Mouse (Mus musculus) hindbrain, embryonic 16.5 days (tissue): ENCODE measurements around the gene Cfap100. TPM values are rescaled to one million over a fixed set of nuclear protein-coding genes. Genes with fewer than 3 reads are reported as not detected.

Source experiments
- ATAC-seq: fragments of 200-750 bp; cut with Nextera tagmentation; 2 replicates; pipeline ENCODE4 v1.8.0; 2017; ENCODE audit warnings: moderate TSS enrichment, moderate library complexity
- H3K27ac ChIP-seq: fragments of 300-500 bp; sonication (generic); 2 replicates; pipeline ENCODE4 v1.5.1; 2014; ENCODE audit warnings: low read depth, mild to moderate bottlenecking, control low read depth, low read length, moderate library complexity
- H3K27me3 ChIP-seq: fragments of 300-500 bp; sonication (generic); replicated peaks from 2 replicates; pipeline ENCODE4 v1.6.1; 2014; ENCODE audit warnings: low read length; ENCODE audit not compliant: control insufficient read depth, insufficient read depth
- H3K36me3 ChIP-seq: fragments of 300-500 bp; sonication (generic); 2 replicates; pipeline ENCODE4 v1.6.1; 2014; ENCODE audit warnings: mild to moderate bottlenecking, low read length, moderate library complexity, mixed read lengths; ENCODE audit not compliant: control insufficient read depth, insufficient read depth
- H3K4me1 ChIP-seq: fragments of 300-500 bp; sonication (generic); 2 replicates; pipeline ENCODE4 v1.6.1; 2014; ENCODE audit warnings: low read depth, low read length; ENCODE audit not compliant: control insufficient read depth, insufficient read depth
- H3K4me2 ChIP-seq: fragments of 300-500 bp; sonication (generic); 2 replicates; pipeline ENCODE4 v1.6.1; 2014; ENCODE audit warnings: mild to moderate bottlenecking, low read length, control low read depth, moderate library complexity
- H3K4me3 ChIP-seq: fragments of 300-500 bp; sonication (generic); 2 replicates; pipeline ENCODE4 v1.5.1; 2014; ENCODE audit warnings: mild to moderate bottlenecking, low read length, control low read depth, moderate library complexity
- H3K9ac ChIP-seq: fragments of 300-500 bp; sonication (generic); 2 replicates; pipeline ENCODE4 v1.6.1; 2014; ENCODE audit warnings: low read depth, mild to moderate bottlenecking, control low read depth, low read length, moderate library complexity
- H3K9me3 ChIP-seq: fragments of 300-500 bp; sonication (generic); 2 replicates; pipeline ENCODE4 v1.6.1; 2014; ENCODE audit warnings: mild to moderate bottlenecking, low read length, moderate library complexity; ENCODE audit not compliant: control insufficient read depth
- WGBS: fragments of 180-500 bp; shearing (Covaris S2); extraction: QIAGEN DNeasy Blood & Tissue Kit; methylation state at CpG from one replicate; pipeline ENCODE4 v1.1.7; 2014; 5-methylcytosine and 5-hydroxymethylcytosine counted together
- polyA plus RNA-seq: library from polyadenylated mRNA; unstranded; fragments of >200 nt; fragmentation: Nextera tagmentation; extraction: Ambion mirVana; gene quantifications from 2 replicates; pipeline ENCODE4 v1.2.1, GENCODE M21; 2015

Cfap100 gene
- 7.5 and 10.3 TPM in 2 replicates for polyA plus RNA-seq

- Histone ChIP-seq H3K36me3 (no peaks in the 10 kb centered on the region), H3K4me2 (peak within 1 kb of the TSS; percentile 75), H3K9me3 (no peaks in the 10 kb centered on the region), H3K4me1 (peaks cover 6% of the 10 kb centered on the region; the same call in 1 of the 2 replicates), H3K9ac (peak within 1 kb of the TSS; percentile 67), H3K27me3 (0 out of 2 replicates have a peak, but pooled peaks cover 4% of the 10 kb centered on the region), H3K27ac (peak within 1 kb of the TSS; percentile 78), H3K4me3 (peak within 1 kb of the TSS; percentile 41)
- under 1% methylated on average over 31 of the region's 31 CpGs for WGBS
- peak; percentile 92 for ATAC-seq
These were observed at the start of gene Cfap100 for GRCm38 (mm10) chr6:90428380-90428974. Gene Cfap100 (minus strand): TSS chr6:90428797.

GRCm38 (mm10) chr6:90476941-90477518 is 48.4 kb upstream of the Cfap100 start:
- no peak overlapping the region for H3K27ac ChIP-seq
- peak; percentile 49; the same call in 1 of the 2 replicates for ATAC-seq
- peaks cover 4% of the 10 kb centered on the region; the same call in 1 of the 2 replicates for H3K4me1 ChIP-seq
- 58% methylated on average over 14 of the region's 14 CpGs for WGBS
- H3K36me3 ChIP-seq, result no peaks in the 10 kb centered on the region
- H3K9me3 ChIP-seq, result no peaks in the 10 kb centered on the region
- H3K27me3 ChIP-seq, result no peaks in the 10 kb centered on the region
- H3K9ac ChIP-seq, result no peak overlapping the region
- H3K4me2 ChIP-seq, result no peak overlapping the region
- H3K4me3 ChIP-seq, result no peak overlapping the region

- Histone ChIP-seq H3K36me3 (no peaks in the 10 kb centered on the region), H3K9me3 (no peaks in the 10 kb centered on the region), H3K4me3 (no peak overlapping the region), H3K9ac (no peak overlapping the region), H3K27ac (no peak overlapping the region), H3K4me2 (no peak overlapping the region), H3K27me3 (no peaks in the 10 kb centered on the region), H3K4me1 (peaks cover 8% of the 10 kb centered on the region)
- WGBS, result 65% methylated on average over 3 of the region's 3 CpGs
- no peak for ATAC-seq
These were observed 47.2 kb upstream of the Cfap100 start for GRCm38 (mm10) chr6:90475854-90476212.

GRCm38 (mm10) chr6:90475176-90475853 is 46.7 kb upstream of the Cfap100 start:
- WGBS, result 70% methylated on average over 4 of the region's 4 CpGs
- Histone ChIP-seq H3K9ac (no peak overlapping the region), H3K4me1 (peaks cover 8% of the 10 kb centered on the region), H3K27me3 (no peaks in the 10 kb centered on the region), H3K36me3 (no peaks in the 10 kb centered on the region), H3K4me2 (no peak overlapping the region), H3K27ac (no peak overlapping the region), H3K9me3 (no peaks in the 10 kb centered on the region), H3K4me3 (no peak overlapping the region)
- ATAC-seq, result no peak

DNA sequence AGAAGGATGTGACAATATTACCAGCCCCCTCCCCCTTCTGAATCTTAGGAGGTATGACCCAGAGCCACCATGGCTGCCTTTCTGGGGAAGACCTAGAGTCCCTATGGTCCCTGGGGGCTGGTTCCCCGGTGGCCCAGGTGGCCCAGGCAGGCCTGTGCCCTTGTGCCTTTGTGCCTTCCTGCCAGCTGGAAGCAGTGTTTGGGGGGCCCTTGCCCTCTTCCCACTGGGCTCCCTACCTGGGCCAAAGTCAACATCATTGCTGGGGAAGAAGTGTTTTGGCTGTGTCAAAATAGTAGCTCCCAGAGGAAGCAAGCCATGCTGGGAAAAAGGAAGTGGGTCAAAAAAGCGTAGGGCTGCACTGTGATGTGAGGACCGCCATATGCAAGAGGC is 45.8 kb upstream of the Cfap100 start:
- H3K9me3 ChIP-seq, result no peaks in the 10 kb centered on the region

DNA sequence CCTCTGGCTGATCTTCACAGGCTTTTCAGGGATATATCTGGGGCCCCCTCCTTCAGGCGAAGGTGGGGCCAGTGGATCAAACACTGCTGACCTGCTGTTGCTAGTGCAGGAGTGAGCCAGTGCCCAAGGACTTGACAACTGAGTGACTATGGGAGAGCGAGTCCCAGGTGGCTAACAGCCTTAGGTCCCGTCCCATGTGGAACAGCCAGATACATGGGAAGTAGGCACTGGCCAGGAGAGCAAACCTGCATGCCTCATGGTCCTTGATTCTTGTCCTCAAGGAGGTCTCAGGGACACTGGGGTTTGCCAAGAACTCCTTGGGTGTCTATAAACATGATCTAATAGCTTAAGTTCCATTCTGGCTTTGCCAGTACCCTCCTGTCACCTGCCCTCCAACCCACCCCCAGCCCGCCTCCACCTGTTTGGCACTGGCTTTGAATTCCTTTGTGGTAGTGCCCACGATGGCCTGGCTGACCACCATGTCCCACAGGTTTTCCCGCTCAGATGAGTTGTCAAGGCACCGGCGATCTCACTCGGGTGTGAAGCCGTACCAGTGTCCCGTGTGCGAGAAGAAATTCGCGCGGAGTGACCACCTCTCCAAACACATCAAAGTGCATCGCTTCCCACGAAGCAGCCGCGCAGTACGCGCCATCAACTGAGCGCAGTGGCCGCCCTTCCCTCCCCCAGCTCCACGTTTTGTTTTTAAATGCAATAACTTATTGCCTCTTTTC is 45.2 kb upstream of the Cfap100 start:
- no peaks in the 10 kb centered on the region for H3K27me3 ChIP-seq
- H3K27ac ChIP-seq, result no peak overlapping the region
- no peaks in the 10 kb centered on the region for H3K9me3 ChIP-seq
- 97% methylated on average over 24 of the region's 24 CpGs for WGBS
- no peak for ATAC-seq
- no peaks in the 10 kb centered on the region for H3K36me3 ChIP-seq
- no peak overlapping the region for H3K9ac ChIP-seq
- no peak overlapping the region for H3K4me3 ChIP-seq
- H3K4me2 ChIP-seq, result no peak overlapping the region
- H3K4me1 ChIP-seq, result peaks cover 8% of the 10 kb centered on the region

More for the DNA sequence above, 45.8 kb upstream of the Cfap100 start:
- 85% methylated on average over 3 of the region's 3 CpGs for WGBS
- Histone ChIP-seq H3K9ac (no peak overlapping the region), H3K4me2 (no peak overlapping the region), H3K4me1 (peaks cover 8% of the 10 kb centered on the region), H3K27ac (no peak overlapping the region), H3K4me3 (no peak overlapping the region), H3K27me3 (no peaks in the 10 kb centered on the region), H3K36me3 (no peaks in the 10 kb centered on the region)
- ATAC-seq, result no peak

- peaks cover 10% of the 10 kb centered on the region for H3K4me1 ChIP-seq
- no peaks in the 10 kb centered on the region for H3K27me3 ChIP-seq
- no peaks in the 10 kb centered on the region for H3K36me3 ChIP-seq
- ATAC-seq, result no peak
- no peak overlapping the region for H3K27ac ChIP-seq
- H3K4me3 ChIP-seq, result no peak overlapping the region
- H3K9ac ChIP-seq, result no peak overlapping the region
- no peaks in the 10 kb centered on the region for H3K9me3 ChIP-seq
- no peak overlapping the region for H3K4me2 ChIP-seq
- 92% methylated on average over 3 of the region's 3 CpGs for WGBS
These were observed 44.1 kb upstream of the Cfap100 start for GRCm38 (mm10) chr6:90472697-90473096.

DNA sequence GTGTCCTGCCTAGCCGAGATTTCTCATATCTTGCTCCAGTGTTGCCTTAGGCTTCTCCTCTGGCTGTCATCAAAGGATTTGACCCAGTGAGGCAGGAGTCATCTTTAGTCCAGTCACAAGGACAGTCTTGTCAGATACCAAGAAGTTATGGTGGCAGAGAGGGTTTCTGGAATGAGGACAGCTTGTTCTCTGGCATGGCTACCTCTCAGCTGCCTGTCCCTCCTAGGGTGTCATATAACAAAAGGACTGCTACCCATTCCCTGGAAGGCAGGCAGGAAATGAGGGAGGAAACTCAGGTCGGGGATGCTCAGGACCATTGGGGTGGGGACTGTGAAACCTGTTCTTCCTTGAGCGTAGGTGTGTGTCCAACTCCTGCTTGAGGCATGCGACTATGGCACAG is 43.5 kb upstream of the Cfap100 start:
- peaks cover 9% of the 10 kb centered on the region for H3K4me1 ChIP-seq
- no peak for ATAC-seq
- H3K9me3 ChIP-seq, result no peaks in the 10 kb centered on the region
- H3K27me3 ChIP-seq, result no peaks in the 10 kb centered on the region
- WGBS, result 81% methylated on average over 4 of the region's 4 CpGs
- H3K27ac ChIP-seq, result no peak overlapping the region
- no peaks in the 10 kb centered on the region for H3K36me3 ChIP-seq
- H3K4me3 ChIP-seq, result no peak overlapping the region
- no peak overlapping the region for H3K4me2 ChIP-seq
- no peak overlapping the region for H3K9ac ChIP-seq
